Mouse (Mus musculus) MEL (cell line): ENCODE measurements around the gene Ctnna2.

ENCODE experiments used
- CTCF ChIP-seq, 3 experiments: IDR thresholded peaks in 2 of 3; conservative IDR thresholded peaks in 1 of 3; 2 replicates each; pipeline ENCODE4 v1.5.1; 2011 to 2012; ENCODE audit warnings: low read length in 3 of 3, low read depth in 2 of 3, mild to moderate bottlenecking in 2 of 3, improper control_type of control experiment in 1 of 3, inconsistent platforms in 1 of 3, mixed read lengths in 1 of 3, moderate library complexity in 1 of 3; ENCODE audit not compliant: control insufficient read depth in 1 of 3, insufficient read depth in 1 of 3, poor library complexity in 1 of 3, severe bottlenecking in 1 of 3
- E2F4 ChIP-seq: IDR thresholded peaks from 2 replicates; pipeline ENCODE4 v1.6.1; 2011; ENCODE audit warnings: low read depth, low read length, improper control_type of control experiment, borderline replicate concordance
- EP300 ChIP-seq, 2 experiments: IDR thresholded peaks; 2 replicates each; pipeline ENCODE4 v1.6.1; 2011; ENCODE audit warnings: improper control_type of control experiment in 2 of 2, low read length in 2 of 2, low read depth in 1 of 2, mild to moderate bottlenecking in 1 of 2
- HCFC1 ChIP-seq: IDR thresholded peaks from 2 replicates; pipeline ENCODE4 v1.6.1; 2012; ENCODE audit warnings: low read depth, mild to moderate bottlenecking, inconsistent platforms, low read length, improper control_type of control experiment, moderate library complexity
- JUND ChIP-seq: IDR thresholded peaks from 2 replicates; pipeline ENCODE4 v1.6.1; 2011; ENCODE audit warnings: low read depth, mild to moderate bottlenecking, improper control_type of control experiment, low read length
- MAZ ChIP-seq: IDR thresholded peaks from 2 replicates; pipeline ENCODE4 v1.6.1; 2012; ENCODE audit warnings: low read depth, mild to moderate bottlenecking, inconsistent platforms, low read length, improper control_type of control experiment
- MEF2A ChIP-seq: IDR thresholded peaks from 2 replicates; pipeline ENCODE4 v1.6.1; 2014; ENCODE audit warnings: low read depth, mild to moderate bottlenecking, inconsistent platforms, low read length, improper control_type of control experiment; ENCODE audit not compliant: poor library complexity, insufficient replicate concordance, severe bottlenecking; ENCODE audit errors: extremely low read depth
- POLR2A ChIP-seq, 2 experiments: IDR thresholded peaks; 2 replicates each; pipeline ENCODE4 v1.6.1; 2011 to 2012; ENCODE audit warnings: low read length in 2 of 2, mild to moderate bottlenecking in 2 of 2, control low read depth in 1 of 2, improper control_type of control experiment in 1 of 2, low read depth in 1 of 2, moderate library complexity in 1 of 2; ENCODE audit not compliant: control insufficient read depth in 1 of 2, insufficient read depth in 1 of 2, poor library complexity in 1 of 2

GRCm38 (mm10) chr6:76974297-76974696 lies 1005.2 kb downstream of the Ctnna2 start:
- TF ChIP-seq JUND (no peak), CTCF (IDR thresholded peaks at IDR 0.05 in 2 of 3, conservative IDR thresholded peaks at IDR 0.05 in 1 of 3; ENCODE audit: control insufficient read depth in 1 of 3, insufficient read depth in 1 of 3, low read depth in 2 of 3, low read length in 3 of 3, poor library complexity in 1 of 3, severe bottlenecking in 1 of 3) (no peak), MEF2A (no peak), MAZ (no peak), E2F4 (no peak), EP300 (IDR thresholded peaks at IDR 0.05; ENCODE audit: low read depth in 1 of 2, low read length in 2 of 2) (no peak), HCFC1 (no peak), POLR2A (IDR thresholded peaks at IDR 0.05; ENCODE audit: control insufficient read depth in 1 of 2, insufficient read depth in 1 of 2, low read depth in 1 of 2, low read length in 2 of 2, poor library complexity in 1 of 2) (no peak)
